8 mouse cellular contexts compared by ENCODE assay signal in the genomic region with DNA sequence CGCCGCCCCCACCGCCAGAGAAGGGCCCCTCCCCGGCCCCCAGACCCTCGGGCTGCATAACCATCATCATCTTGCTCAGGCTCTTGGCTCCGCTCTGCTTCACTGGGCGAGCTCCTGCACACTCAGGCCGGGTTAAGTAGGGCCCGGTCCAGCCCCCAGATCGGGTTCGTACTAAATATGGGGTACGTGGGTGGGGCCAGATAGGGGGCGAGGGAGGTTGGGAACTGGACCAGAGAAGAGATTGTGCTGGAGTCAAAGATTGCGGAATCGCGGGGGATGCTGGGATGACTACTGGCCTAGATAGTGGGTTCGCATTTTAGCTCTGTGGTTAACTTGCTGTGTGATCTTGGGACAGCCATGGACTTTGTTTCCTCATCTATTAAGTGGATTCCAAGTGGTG. TPM values are rescaled to one million over a fixed set of nuclear protein-coding genes. Genes with fewer than 3 reads are reported as not detected.
A peak's percentile ranks its signal among the peaks of the same experiment; 100 is the strongest.
DNase-seq lines count a peak whose midpoint lies in the region; ATAC-seq and TF ChIP-seq lines count a peak whose summit lies in the region.

Gene Actn3 (minus strand): TSS at position 125 of the 400 bp plus-strand sequence.

- H3K27ac ChIP-seq in CH12.LX (ENCODE audit: insufficient read depth, low read depth): no peak within 1 kb of the TSS
- H3K27ac ChIP-seq in lung, embryonic 16.5 days (ENCODE audit: low read length): peak within 1 kb of the TSS; percentile 31; the same call in 1 of the 2 replicates
- peak within 1 kb of the TSS; percentile 39 for H3K27ac ChIP-seq in stomach, embryonic 14.5 days (ENCODE audit: low read length)

- TF ChIP-seq EP300 in CH12.LX (IDR thresholded peaks at IDR 0.05; ENCODE audit: low read length): no peak

- no peaks in the 10 kb centered on the region for H3K9me3 ChIP-seq in CH12.LX (replicated peaks; ENCODE audit: low read length)
- H3K9me3 ChIP-seq in lung, embryonic 16.5 days (ENCODE audit: control insufficient read depth, low read length): no peaks in the 10 kb centered on the region
- no peaks in the 10 kb centered on the region for H3K9me3 ChIP-seq in stomach, embryonic 14.5 days (ENCODE audit: control insufficient read depth, low read depth, low read length)

- peaks cover 38% of the 10 kb centered on the region for H3K27me3 ChIP-seq in CH12.LX (replicated peaks)
- no peaks in the 10 kb centered on the region; the same call in 1 of the 2 replicates for H3K27me3 ChIP-seq in lung, embryonic 16.5 days (ENCODE audit: control insufficient read depth, insufficient read depth, low read depth, low read length)
- no peaks in the 10 kb centered on the region for H3K27me3 ChIP-seq in stomach, embryonic 14.5 days (ENCODE audit: control insufficient read depth, insufficient read depth, low read length)

- DNase-seq in CH12.LX (ENCODE audit: extremely low read depth): no peak
- peak; percentile 56 for DNase-seq in embryo, embryonic 10.5 days (ENCODE audit: low spot score)
- peak; percentile 52 to 64 for DNase-seq in heart, adult 18-20 months
- DNase-seq in kidney, adult 8-10 months: peak; percentile 10 to 14
- no peak for DNase-seq in right cerebral cortex, postnatal 25 days

- ATAC-seq in lung, embryonic 16.5 days (ENCODE audit: low read depth): peak; percentile 59
- ATAC-seq in stomach, embryonic 14.5 days (ENCODE audit: insufficient number of reproducible peaks, insufficient read depth, low FRiP score, low read depth): no peak
- ATAC-seq in cerebellum, adult (ENCODE audit: insufficient number of reproducible peaks, low FRiP score, low TSS enrichment): no peak

- TF ChIP-seq CTCF in CH12.LX (conservative IDR thresholded peaks at IDR 0.05 in 1 of 2, IDR thresholded peaks at IDR 0.05 in 1 of 2; ENCODE audit: low read depth in 2 of 2, low read length in 2 of 2): no peak

- no peaks in the 10 kb centered on the region; the same call in 1 of the 2 replicates for H3K79me2 ChIP-seq in CH12.LX (replicated peaks; ENCODE audit: control insufficient read depth, extremely low read depth, insufficient read depth, poor library complexity, severe bottlenecking)

- H3K9ac ChIP-seq in CH12.LX (ENCODE audit: insufficient read depth, low read depth): peak within 1 kb of the TSS; percentile 57
- H3K9ac ChIP-seq in lung, embryonic 16.5 days (ENCODE audit: low read length): peak within 1 kb of the TSS; percentile 86
- peak within 1 kb of the TSS; percentile 64 for H3K9ac ChIP-seq in stomach, embryonic 14.5 days (replicated peaks; ENCODE audit: low read depth, low read length)

- H3K4me3 ChIP-seq in CH12.LX (replicated peaks in 1 of 3; ENCODE audit: low read depth in 2 of 3, low read length in 2 of 3, poor library complexity in 1 of 3): peak within 1 kb of the TSS; percentile 84 to 97 (median 84)
- peak within 1 kb of the TSS; percentile 79 for H3K4me3 ChIP-seq in lung, embryonic 16.5 days (ENCODE audit: low read length)
- H3K4me3 ChIP-seq in stomach, embryonic 14.5 days (ENCODE audit: low read depth, low read length): peak within 1 kb of the TSS; percentile 95

- H3K4me2 ChIP-seq in CH12.LX (ENCODE audit: insufficient read depth, low read depth, poor library complexity, severe bottlenecking): peak within 1 kb of the TSS; percentile 69
- H3K4me2 ChIP-seq in lung, embryonic 16.5 days (ENCODE audit: low read depth, low read length): peak within 1 kb of the TSS; percentile 97
- H3K4me2 ChIP-seq in stomach, embryonic 14.5 days (replicated peaks; ENCODE audit: low read depth, low read length): peak within 1 kb of the TSS; percentile 89

- TF ChIP-seq RAD21 in CH12.LX (IDR thresholded peaks at IDR 0.05; ENCODE audit: low read depth, low read length): no peak

- peaks cover 11 to 26% of the 10 kb centered on the region in 2 experiments for H3K36me3 ChIP-seq in CH12.LX (replicated peaks in 1 of 2; ENCODE audit: control insufficient read depth in 1 of 2, insufficient read depth in 1 of 2, low read length in 1 of 2)
- H3K36me3 ChIP-seq in lung, embryonic 16.5 days (ENCODE audit: control insufficient read depth, insufficient read depth, low read length): no peaks in the 10 kb centered on the region
- no peaks in the 10 kb centered on the region; the same call in 1 of the 2 replicates for H3K36me3 ChIP-seq in stomach, embryonic 14.5 days (ENCODE audit: control insufficient read depth, insufficient read depth, low read length)

- no peak for TF ChIP-seq POLR2A in CH12.LX (IDR thresholded peaks at IDR 0.05; ENCODE audit: low read depth, low read length)

- peaks cover 19 to 40% of the 10 kb centered on the region in 2 experiments for H3K4me1 ChIP-seq in CH12.LX (ENCODE audit: control insufficient read depth in 1 of 2, insufficient read depth in 2 of 2)
- peaks cover 11% of the 10 kb centered on the region for H3K4me1 ChIP-seq in lung, embryonic 16.5 days (replicated peaks; ENCODE audit: control insufficient read depth, insufficient read depth, low read length)
- H3K4me1 ChIP-seq in stomach, embryonic 14.5 days (ENCODE audit: control insufficient read depth, insufficient read depth, low read length): 0 out of 2 replicates have a peak, but pooled peaks cover 7% of the 10 kb centered on the region

- WGBS in lung, embryonic 16.5 days: under 1% methylated on average over 17 of the region's 17 CpGs
- 4% methylated on average over 17 of the region's 17 CpGs for WGBS in stomach, embryonic 14.5 days

- in situ Hi-C loops in CH12.LX (cut with MboI; ENCODE audit: low pct_ligation_motif_present, low pct_unique_long_range_greater_than_20kb, low sequenced_read_pairs): no loop called here

- dilution Hi-C loops in CH12.LX (cut with MboI; ENCODE audit: extremely low pct_ligation_motif_present, extremely low pct_unique_long_range_greater_than_20kb, low sequenced_read_pairs): no loop called here

TF ChIP-seq in CH12.LX, 34 proteins besides CTCF, POLR2A, EP300 and RAD21:
- TF ChIP-seq USF1 (IDR thresholded peaks at IDR 0.05; ENCODE audit: low read depth, low read length) (no peak), SMC3 (IDR thresholded peaks at IDR 0.05; ENCODE audit: low read depth, low read length) (no peak), RCOR1 (conservative IDR thresholded peaks at IDR 0.05; ENCODE audit: low read depth, low read length) (no peak), SIN3A (IDR thresholded peaks at IDR 0.05; ENCODE audit: low read length) (no peak), ETS1 (conservative IDR thresholded peaks at IDR 0.05; ENCODE audit: low read depth, low read length) (no peak), MYC (IDR thresholded peaks at IDR 0.05; ENCODE audit: low read depth, low read length) (no peak), TCF12 (IDR thresholded peaks at IDR 0.05; ENCODE audit: low read depth, low read length) (no peak), HCFC1 (IDR thresholded peaks at IDR 0.05; ENCODE audit: low read depth, low read length) (no peak), MAFK (IDR thresholded peaks at IDR 0.05; ENCODE audit: insufficient replicate concordance, low read length) (no peak), CHD1 (IDR thresholded peaks at IDR 0.05; ENCODE audit: low read depth, low read length) (no peak)

RNA-seq across cellular contexts. Expression of gene Actn3, which starts in this region (rescaled TPM):
- total RNA-seq in CH12.LX (2012; rRNA removed) (0.34 and 0.67 TPM in 2 replicates), CH12.LX (2014; rRNA removed) (0.32 TPM in 1 of 2 replicates, not detected in the other)
- 0.37 and 0.41 TPM in 2 replicates for polyA plus RNA-seq in CH12.LX (2012; ENCODE audit: insufficient read length, low read depth)
- total RNA-seq in heart, adult 18-20 months (2021): under 1 TPM; 0.42 to 0.49 TPM
- polyA plus RNA-seq in lung, embryonic 16.5 days (2015; fragmentation: Nextera tagmentation; extraction: Ambion mirVana): 2.1 and 5.0 TPM in 2 replicates
- 1.8 and 2.1 TPM in 2 replicates for polyA plus RNA-seq in stomach, embryonic 14.5 days (2014; fragmentation: Nextera tagmentation; extraction: Ambion mirVana)

Comparison
In these comparisons a context has a peak if more than half of its experiments do, and no peak if none do; other contexts are left out.
1. Peak in DNase-seq in heart, adult 18-20 months; RNA of the gene not detected or under 1 TPM.
2. DNase-seq: peak in embryo, embryonic 10.5 days (single experiment) and kidney, adult 8-10 months (2 of 2); none in CH12.LX (single experiment) and right cerebral cortex, postnatal 25 days (single experiment).
3. Peak in every context shown above with its lines, with median percentiles within 50 percentile points of each other: H3K4me2 ChIP-seq, H3K4me3 ChIP-seq and H3K9ac ChIP-seq.